Mouse (Mus musculus): ENCODE results near the gene Tmem234. TPM values are rescaled to one million over a fixed set of nuclear protein-coding genes. Genes with fewer than 3 reads are reported as not detected.
A peak's percentile ranks its signal among the peaks of the same experiment; 100 is the strongest.

Tmem234 gene
- polyA plus RNA-seq, 1 experiment from 2014 or later, result 168 TPM

- ATAC-seq (ENCODE audit: low FRiP score, low TSS enrichment) (no peak), DNase-seq (ENCODE audit: low spot score) (no peak)
- peak overlapping the region; percentile 64; the same call in 1 of the 2 replicates for H3K4me2 ChIP-seq (replicated peaks; ENCODE audit: low read depth)
- no peaks in the 10 kb centered on the region for H3K36me3 ChIP-seq (ENCODE audit: control insufficient read depth, insufficient read depth, low read length)
- 76% methylated on average over 9 of the region's 9 CpGs for WGBS
- peak overlapping the region; percentile 71 for H3K27ac ChIP-seq (replicated peaks)
- peak overlapping the region; percentile 59 for H3K9ac ChIP-seq (ENCODE audit: low read length)
- H3K4me1 ChIP-seq (replicated peaks; ENCODE audit: control insufficient read depth, insufficient read depth), result no peaks in the 10 kb centered on the region; the same call in 1 of the 2 replicates
- H3K9me3 ChIP-seq (ENCODE audit: control insufficient read depth, low read length), result no peaks in the 10 kb centered on the region
- H3K27me3 ChIP-seq (ENCODE audit: control insufficient read depth, insufficient read depth, low read length), result no peaks in the 10 kb centered on the region
- no peak overlapping the region; the same call in 1 of the 2 replicates for H3K4me3 ChIP-seq (ENCODE audit: low read depth, low read length)
- TF ChIP-seq CTCF (IDR thresholded peaks at IDR 0.05; ENCODE audit: low read depth) (no peak), EP300 (optimal IDR thresholded peaks at IDR 0.05) (no peak)
Observed at GRCm38 (mm10) chr4:129557256-129557808, 43.1 kb upstream of the Tmem234 start.

- H3K4me2 ChIP-seq (replicated peaks; ENCODE audit: low read depth), result no peak overlapping the region
- no peak for ATAC-seq (ENCODE audit: low FRiP score, low TSS enrichment)
- no peaks in the 10 kb centered on the region for H3K27me3 ChIP-seq (ENCODE audit: control insufficient read depth, insufficient read depth, low read length)
- no peak for DNase-seq (ENCODE audit: low spot score)
- no peaks in the 10 kb centered on the region for H3K36me3 ChIP-seq (ENCODE audit: control insufficient read depth, insufficient read depth, low read length)
- H3K9ac ChIP-seq (ENCODE audit: low read length), result no peak overlapping the region
- H3K9me3 ChIP-seq (ENCODE audit: control insufficient read depth, low read length), result no peaks in the 10 kb centered on the region
- TF ChIP-seq EP300 (optimal IDR thresholded peaks at IDR 0.05) (no peak), CTCF (IDR thresholded peaks at IDR 0.05; ENCODE audit: low read depth) (no peak)
- WGBS, result 85% methylated on average over 12 of the region's 12 CpGs
- H3K27ac ChIP-seq (replicated peaks), result no peak overlapping the region
- H3K4me1 ChIP-seq (replicated peaks; ENCODE audit: control insufficient read depth, insufficient read depth), result no peaks in the 10 kb centered on the region; the same call in 1 of the 2 replicates
- no peak overlapping the region for H3K4me3 ChIP-seq (ENCODE audit: low read depth, low read length)
Observed at GRCm38 (mm10) chr4:129558321-129558955, 42.0 kb upstream of the Tmem234 start.

DNA sequence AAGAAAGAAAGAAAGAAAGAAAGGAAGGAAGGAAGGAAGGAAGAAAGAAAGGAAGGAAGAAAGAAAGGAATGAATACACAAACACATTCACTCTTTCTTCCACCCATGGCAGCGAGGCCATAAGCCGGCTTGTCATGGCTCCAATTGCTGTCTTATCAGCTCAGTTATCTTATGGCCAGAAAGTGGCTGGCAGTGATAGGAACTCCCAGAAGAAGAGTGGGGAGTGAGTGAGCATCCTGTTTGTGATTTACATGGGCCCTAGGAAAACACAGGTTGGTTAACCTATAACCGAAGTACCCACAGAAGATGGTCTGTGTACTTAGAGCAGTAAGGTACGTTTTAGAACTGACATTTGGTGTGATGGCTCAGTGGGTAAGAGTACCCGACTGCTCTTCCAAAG, 39.3 kb upstream of the Tmem234 start:
- Histone ChIP-seq H3K36me3 (ENCODE audit: control insufficient read depth, insufficient read depth, low read length) (no peaks in the 10 kb centered on the region), H3K9me3 (ENCODE audit: control insufficient read depth, low read length) (no peaks in the 10 kb centered on the region)
- 73% methylated on average over 5 of the region's 5 CpGs for WGBS

DNA sequence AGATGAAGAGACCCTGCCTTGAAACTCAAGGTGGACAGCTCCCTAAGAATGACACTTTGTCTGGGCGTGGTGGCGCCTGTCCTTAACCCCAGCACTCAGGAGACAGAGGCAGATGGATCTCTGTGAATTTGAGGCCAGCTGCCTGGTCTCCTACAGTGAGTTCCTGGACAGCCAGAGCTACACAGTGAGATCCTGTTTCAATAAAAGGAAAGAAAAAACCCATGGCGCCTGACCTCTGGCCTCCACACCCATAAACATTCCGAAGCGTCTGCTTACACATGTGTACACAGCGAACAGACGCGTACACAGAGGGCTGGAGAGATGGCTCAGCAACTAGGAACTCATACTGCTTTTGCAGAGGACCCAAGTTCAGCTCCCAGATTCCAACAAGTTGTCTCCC, 36.8 kb upstream of the Tmem234 start:
- no peak overlapping the region for H3K27ac ChIP-seq (replicated peaks)
- ATAC-seq (ENCODE audit: low FRiP score, low TSS enrichment) (peak; percentile 84), DNase-seq (ENCODE audit: low spot score) (peak; percentile 61)
- H3K9ac ChIP-seq (ENCODE audit: low read length), result no peak overlapping the region
- H3K4me3 ChIP-seq (ENCODE audit: low read depth, low read length), result no peak overlapping the region
- H3K27me3 ChIP-seq (ENCODE audit: control insufficient read depth, insufficient read depth, low read length), result no peaks in the 10 kb centered on the region
- no peaks in the 10 kb centered on the region for H3K4me1 ChIP-seq (replicated peaks; ENCODE audit: control insufficient read depth, insufficient read depth)
- no peaks in the 10 kb centered on the region for H3K36me3 ChIP-seq (ENCODE audit: control insufficient read depth, insufficient read depth, low read length)
- no peaks in the 10 kb centered on the region for H3K9me3 ChIP-seq (ENCODE audit: control insufficient read depth, low read length)
- TF ChIP-seq EP300 (optimal IDR thresholded peaks at IDR 0.05) (no peak), CTCF (IDR thresholded peaks at IDR 0.05; ENCODE audit: low read depth) (no peak)
- H3K4me2 ChIP-seq (replicated peaks; ENCODE audit: low read depth), result no peak overlapping the region
- WGBS, result 21% methylated on average over 8 of the region's 8 CpGs

More for the DNA sequence above, 39.3 kb upstream of the Tmem234 start:
- H3K9ac ChIP-seq (ENCODE audit: low read length), result no peak overlapping the region
- DNase-seq (ENCODE audit: low spot score), result no peak
- H3K4me2 ChIP-seq (replicated peaks; ENCODE audit: low read depth), result no peak overlapping the region
- no peak overlapping the region for H3K4me3 ChIP-seq (ENCODE audit: low read depth, low read length)
- H3K4me1 ChIP-seq (replicated peaks; ENCODE audit: control insufficient read depth, insufficient read depth), result no peaks in the 10 kb centered on the region
- H3K27me3 ChIP-seq (ENCODE audit: control insufficient read depth, insufficient read depth, low read length), result no peaks in the 10 kb centered on the region
- TF ChIP-seq CTCF (IDR thresholded peaks at IDR 0.05; ENCODE audit: low read depth) (no peak), EP300 (optimal IDR thresholded peaks at IDR 0.05) (no peak)
- no peak for ATAC-seq (ENCODE audit: low FRiP score, low TSS enrichment)
- H3K27ac ChIP-seq (replicated peaks), result no peak overlapping the region

DNA sequence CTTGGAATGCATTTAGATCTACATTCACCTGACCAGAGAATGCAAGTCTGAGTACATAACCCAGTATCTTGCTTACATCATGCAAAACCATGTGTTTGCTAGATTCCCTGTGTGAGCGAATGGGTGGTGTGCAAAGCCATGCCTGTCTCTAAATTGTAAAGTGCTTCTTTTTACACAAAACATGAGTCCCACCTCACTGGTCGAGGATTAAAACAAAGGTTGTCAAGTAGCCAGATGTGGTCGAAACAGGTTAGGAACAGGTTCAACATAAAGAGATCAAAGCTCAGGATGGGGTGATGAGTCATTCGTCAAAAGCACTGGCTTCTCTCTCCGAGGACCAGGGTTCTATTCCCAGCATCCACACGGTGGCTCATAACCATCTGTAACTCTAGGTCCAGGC, 35.3 kb upstream of the Tmem234 start:
- 74% methylated on average over 6 of the region's 6 CpGs for WGBS
- Histone ChIP-seq H3K4me3 (ENCODE audit: low read depth, low read length) (no peak overlapping the region), H3K9ac (ENCODE audit: low read length) (no peak overlapping the region), H3K36me3 (ENCODE audit: control insufficient read depth, insufficient read depth, low read length) (no peaks in the 10 kb centered on the region), H3K4me2 (replicated peaks; ENCODE audit: low read depth) (no peak overlapping the region), H3K27ac (replicated peaks) (no peak overlapping the region), H3K27me3 (ENCODE audit: control insufficient read depth, insufficient read depth, low read length) (no peaks in the 10 kb centered on the region), H3K4me1 (replicated peaks; ENCODE audit: control insufficient read depth, insufficient read depth) (no peaks in the 10 kb centered on the region), H3K9me3 (ENCODE audit: control insufficient read depth, low read length) (no peaks in the 10 kb centered on the region)
- DNase-seq (ENCODE audit: low spot score), result no peak
- TF ChIP-seq CTCF (IDR thresholded peaks at IDR 0.05; ENCODE audit: low read depth) (no peak), EP300 (optimal IDR thresholded peaks at IDR 0.05) (no peak)
- ATAC-seq (ENCODE audit: low FRiP score, low TSS enrichment), result no peak

DNA sequence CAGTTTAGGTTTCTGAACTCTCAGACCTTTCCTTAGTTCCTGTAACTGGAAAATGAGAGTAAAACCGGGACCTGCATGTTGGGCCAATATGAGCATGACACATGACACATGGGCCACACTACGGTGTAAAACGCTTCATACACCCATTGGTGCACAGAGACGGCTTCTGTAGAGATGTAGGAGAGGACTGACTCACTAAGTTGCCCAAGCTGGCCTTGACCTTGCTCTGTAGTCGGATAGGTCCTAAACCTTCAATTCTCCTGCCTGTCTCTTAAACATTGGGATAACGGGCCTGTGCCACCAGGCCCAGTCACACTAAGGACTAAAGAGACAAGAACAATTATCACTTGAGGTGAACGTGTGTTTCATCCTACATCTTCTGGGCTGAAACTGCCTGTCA, 32.1 kb upstream of the Tmem234 start:
- H3K9ac ChIP-seq (ENCODE audit: low read length), result no peak overlapping the region
- H3K4me2 ChIP-seq (replicated peaks; ENCODE audit: low read depth), result no peak overlapping the region
- DNase-seq (ENCODE audit: low spot score), result no peak
- no peaks in the 10 kb centered on the region for H3K27me3 ChIP-seq (ENCODE audit: control insufficient read depth, insufficient read depth, low read length)
- H3K9me3 ChIP-seq (ENCODE audit: control insufficient read depth, low read length), result no peaks in the 10 kb centered on the region
- H3K4me3 ChIP-seq (ENCODE audit: low read depth, low read length), result no peak overlapping the region
- no peaks in the 10 kb centered on the region for H3K4me1 ChIP-seq (replicated peaks; ENCODE audit: control insufficient read depth, insufficient read depth)
- no peak overlapping the region for H3K27ac ChIP-seq (replicated peaks)
- no peak for ATAC-seq (ENCODE audit: low FRiP score, low TSS enrichment)
- TF ChIP-seq CTCF (IDR thresholded peaks at IDR 0.05; ENCODE audit: low read depth), result no peak
- no peak for TF ChIP-seq EP300 (optimal IDR thresholded peaks at IDR 0.05)
- 92% methylated on average over 7 of the region's 7 CpGs for WGBS
- no peaks in the 10 kb centered on the region for H3K36me3 ChIP-seq (ENCODE audit: control insufficient read depth, insufficient read depth, low read length)

All from stomach, postnatal 0 days (tissue).